Mouse (Mus musculus) kidney, adult 18-20 months (tissue): Measurements from ENCODE around the gene Pigc.

Experiments used
- DNase-seq: peaks from one replicate; pipeline ENCODE4 v3.0.0; 2021

Gene Pigc

GRCm38 (mm10) chr1:161968589-161969407, at the start of gene Pigc:
Gene Pigc (plus strand): TSS chr1:161969186.
- peak; percentile 91 for DNase-seq

GRCm38 (mm10) chr1:161919594-161919993, 49.4 kb upstream of the Pigc start:
- DNase-seq: no peak

GRCm38 (mm10) chr1:161920475-161921454, 48.2 kb upstream of the Pigc start:
- no peak for DNase-seq

GRCm38 (mm10) chr1:161921928-161922327, 47.1 kb upstream of the Pigc start:
- no peak for DNase-seq

- DNase-seq: no peak
Measured at GRCm38 (mm10) chr1:161924321-161924720, 44.7 kb upstream of the Pigc start.

- DNase-seq: no peak
Measured at GRCm38 (mm10) chr1:161925281-161925805, 43.6 kb upstream of the Pigc start.

- no peak for DNase-seq
Measured at GRCm38 (mm10) chr1:161927976-161928375, 41.0 kb upstream of the Pigc start.

- DNase-seq: no peak
Measured at GRCm38 (mm10) chr1:161931313-161931712, 37.7 kb upstream of the Pigc start.

GRCm38 (mm10) chr1:161931817-161932216, 37.2 kb upstream of the Pigc start:
- no peak for DNase-seq

GRCm38 (mm10) chr1:161932286-161932685, 36.7 kb upstream of the Pigc start:
- DNase-seq: no peak

- DNase-seq: no peak
Measured at GRCm38 (mm10) chr1:161942082-161942481, 26.9 kb upstream of the Pigc start.

- no peak for DNase-seq
Measured at GRCm38 (mm10) chr1:161951009-161951779, 17.8 kb upstream of the Pigc start.

- DNase-seq: no peak
Measured at GRCm38 (mm10) chr1:161952599-161952998, 16.4 kb upstream of the Pigc start.

- DNase-seq: no peak
Measured at GRCm38 (mm10) chr1:161955846-161956245, 13.1 kb upstream of the Pigc start.

- no peak for DNase-seq
Measured at GRCm38 (mm10) chr1:161957964-161958950, 10.7 kb upstream of the Pigc start.

GRCm38 (mm10) chr1:161962465-161963377, 6.3 kb upstream of the Pigc start:
- no peak for DNase-seq

- no peak for DNase-seq
Measured at GRCm38 (mm10) chr1:161967936-161968335, 1.1 kb upstream of the Pigc start.

- DNase-seq: no peak
Measured at GRCm38 (mm10) chr1:161970874-161971273, 1.9 kb downstream of the Pigc start.

GRCm38 (mm10) chr1:161972233-161972632, 3.2 kb downstream of the Pigc start:
- no peak for DNase-seq
